Comparison of ENCODE assay signal across 8 mouse cellular contexts in genomic region chr13:103920261-103920932, GRCm38 (mm10). TPM values are rescaled to one million over a fixed set of nuclear protein-coding genes. Genes with fewer than 3 reads are reported as not detected.
A peak's percentile ranks its signal among the peaks of the same experiment; 100 is the strongest.
DNase-seq lines count a peak whose midpoint lies in the region; ATAC-seq and TF ChIP-seq lines count a peak whose summit lies in the region.

Gene Erbin (minus strand): TSS chr13:103920514.

- peak; percentile 86 for DNase-seq in A20 (ENCODE audit: low read depth, low spot score)
- peak; percentile 76 for DNase-seq in brain, adult 2 months (ENCODE audit: low read depth, low spot score)
- DNase-seq in liver, embryonic 11.5 days (ENCODE audit: low spot score): peak; percentile 78

- peak within 1 kb of the TSS; percentile 94 for H3K9ac ChIP-seq in heart, embryonic 11.5 days (ENCODE audit: low read depth, low read length)
- peak within 1 kb of the TSS; percentile 100 for H3K9ac ChIP-seq in kidney, embryonic 16.5 days (replicated peaks; ENCODE audit: low read length)
- peak within 1 kb of the TSS; percentile 97 for H3K9ac ChIP-seq in liver, embryonic 11.5 days (ENCODE audit: low read depth, low read length)
- H3K9ac ChIP-seq in stomach, embryonic 14.5 days (replicated peaks; ENCODE audit: low read depth, low read length): peak within 1 kb of the TSS; percentile 99

- peak; percentile 80 for ATAC-seq in heart, embryonic 11.5 days (replicated peaks; ENCODE audit: insufficient number of reproducible peaks, low FRiP score, low TSS enrichment)
- peak; percentile 76 for ATAC-seq in kidney, embryonic 16.5 days (ENCODE audit: low FRiP score, low TSS enrichment)
- peak; percentile 76 for ATAC-seq in liver, embryonic 11.5 days (replicated peaks; ENCODE audit: low FRiP score)
- peak; percentile 76 for ATAC-seq in stomach, embryonic 14.5 days (ENCODE audit: insufficient number of reproducible peaks, insufficient read depth, low FRiP score, low read depth)

- H3K79me2 ChIP-seq in myocyte (ENCODE audit: control insufficient read depth, insufficient read depth): peaks cover 46% of the 10 kb centered on the region

- peak within 1 kb of the TSS; percentile 100 for H3ac ChIP-seq in myocyte (ENCODE audit: control insufficient read depth, insufficient read length)

- TF ChIP-seq POLR2A in myocyte (IDR thresholded peaks at IDR 0.05; ENCODE audit: insufficient read length, low read depth): peak; percentile 61

- H3K27me3 ChIP-seq in erythroblast, embryonic 14.5 days (ENCODE audit: control insufficient read depth): peaks cover 40% of the 10 kb centered on the region
- H3K27me3 ChIP-seq in heart, embryonic 11.5 days (ENCODE audit: control insufficient read depth, insufficient read depth, low read length): no peaks in the 10 kb centered on the region
- H3K27me3 ChIP-seq in kidney, embryonic 16.5 days (ENCODE audit: insufficient read depth, low read length): no peaks in the 10 kb centered on the region
- no peaks in the 10 kb centered on the region for H3K27me3 ChIP-seq in liver, embryonic 11.5 days (replicated peaks; ENCODE audit: control insufficient read depth, insufficient read depth, low read length)
- no peaks in the 10 kb centered on the region for H3K27me3 ChIP-seq in myocyte (ENCODE audit: control insufficient read depth, insufficient read depth, insufficient read length)
- no peaks in the 10 kb centered on the region for H3K27me3 ChIP-seq in stomach, embryonic 14.5 days (ENCODE audit: control insufficient read depth, insufficient read depth, low read length)

- H3K36me3 ChIP-seq in erythroblast, embryonic 14.5 days (ENCODE audit: control insufficient read depth): no peaks in the 10 kb centered on the region
- no peaks in the 10 kb centered on the region for H3K36me3 ChIP-seq in heart, embryonic 11.5 days (ENCODE audit: control insufficient read depth, insufficient read depth, low read length)
- no peaks in the 10 kb centered on the region for H3K36me3 ChIP-seq in kidney, embryonic 16.5 days (ENCODE audit: insufficient read depth, low read length)
- H3K36me3 ChIP-seq in liver, embryonic 11.5 days (ENCODE audit: control insufficient read depth, insufficient read depth, low read length): no peaks in the 10 kb centered on the region
- no peaks in the 10 kb centered on the region for H3K36me3 ChIP-seq in myocyte (ENCODE audit: control insufficient read depth, insufficient read depth)
- no peaks in the 10 kb centered on the region for H3K36me3 ChIP-seq in stomach, embryonic 14.5 days (ENCODE audit: control insufficient read depth, insufficient read depth, low read length)

- under 1% methylated on average over 90 of the region's 93 CpGs for WGBS in heart, embryonic 11.5 days (ENCODE audit: insufficient replicate concordance)
- WGBS in kidney, embryonic 16.5 days: under 1% methylated on average over 82 of the region's 93 CpGs
- under 1% methylated on average over 67 of the region's 93 CpGs for WGBS in liver, embryonic 11.5 days
- under 1% methylated on average over 45 of the region's 93 CpGs for WGBS in stomach, embryonic 14.5 days

- peaks cover 18% of the 10 kb centered on the region for H3K4me1 ChIP-seq in erythroblast, embryonic 14.5 days (ENCODE audit: control insufficient read depth)
- peaks cover 9% of the 10 kb centered on the region; the same call in 1 of the 2 replicates for H3K4me1 ChIP-seq in heart, embryonic 11.5 days (ENCODE audit: control insufficient read depth, insufficient read depth, low read length)
- peaks cover 30% of the 10 kb centered on the region for H3K4me1 ChIP-seq in kidney, embryonic 16.5 days (ENCODE audit: insufficient read depth, low read length)
- H3K4me1 ChIP-seq in liver, embryonic 11.5 days (replicated peaks; ENCODE audit: control insufficient read depth, insufficient read depth, low read length): no peaks in the 10 kb centered on the region; the same call in 1 of the 2 replicates
- peaks cover 19% of the 10 kb centered on the region; the same call in 1 of the 2 replicates for H3K4me1 ChIP-seq in stomach, embryonic 14.5 days (ENCODE audit: control insufficient read depth, insufficient read depth, low read length)

- H3K4me2 ChIP-seq in heart, embryonic 11.5 days: peak within 1 kb of the TSS; percentile 91
- H3K4me2 ChIP-seq in kidney, embryonic 16.5 days (replicated peaks; ENCODE audit: low read depth, low read length): peak within 1 kb of the TSS; percentile 73
- H3K4me2 ChIP-seq in liver, embryonic 11.5 days: peak within 1 kb of the TSS; percentile 86
- H3K4me2 ChIP-seq in myocyte (ENCODE audit: low read depth): peak within 1 kb of the TSS; percentile 97
- H3K4me2 ChIP-seq in stomach, embryonic 14.5 days (replicated peaks; ENCODE audit: low read depth, low read length): peak within 1 kb of the TSS; percentile 80

- peak within 1 kb of the TSS; percentile 89 for H3K4me3 ChIP-seq in erythroblast, embryonic 14.5 days (replicated peaks)
- H3K4me3 ChIP-seq in heart, embryonic 11.5 days (ENCODE audit: low read depth, low read length): peak within 1 kb of the TSS; percentile 85
- H3K4me3 ChIP-seq in kidney, embryonic 16.5 days (ENCODE audit: low read length): peak within 1 kb of the TSS; percentile 93
- H3K4me3 ChIP-seq in liver, embryonic 11.5 days (ENCODE audit: low read depth, low read length): peak within 1 kb of the TSS; percentile 78
- peak within 1 kb of the TSS; percentile 90 for H3K4me3 ChIP-seq in myocyte
- H3K4me3 ChIP-seq in stomach, embryonic 14.5 days (ENCODE audit: low read depth, low read length): peak within 1 kb of the TSS; percentile 87

- H3K9me3 ChIP-seq in erythroblast, embryonic 14.5 days (ENCODE audit: control insufficient read depth, low read length): no peaks in the 10 kb centered on the region
- H3K9me3 ChIP-seq in heart, embryonic 11.5 days (replicated peaks; ENCODE audit: control insufficient read depth, low read length): no peaks in the 10 kb centered on the region
- no peaks in the 10 kb centered on the region for H3K9me3 ChIP-seq in kidney, embryonic 16.5 days (ENCODE audit: low read length)
- no peaks in the 10 kb centered on the region for H3K9me3 ChIP-seq in liver, embryonic 11.5 days (ENCODE audit: control insufficient read depth, low read length)
- H3K9me3 ChIP-seq in stomach, embryonic 14.5 days (ENCODE audit: control insufficient read depth, low read depth, low read length): no peaks in the 10 kb centered on the region

- H3K27ac ChIP-seq in heart, embryonic 11.5 days (ENCODE audit: low read depth, low read length): peak within 1 kb of the TSS; percentile 100
- peak within 1 kb of the TSS; percentile 100 for H3K27ac ChIP-seq in kidney, embryonic 16.5 days (ENCODE audit: low read length)
- H3K27ac ChIP-seq in liver, embryonic 11.5 days (ENCODE audit: low read depth, low read length): peak within 1 kb of the TSS; percentile 99
- H3K27ac ChIP-seq in stomach, embryonic 14.5 days (ENCODE audit: low read length): peak within 1 kb of the TSS; percentile 100

TF ChIP-seq in myocyte, 11 proteins besides CTCF, POLR2A, EP300 and RAD21:
- no peak for TF ChIP-seq SRF (IDR thresholded peaks at IDR 0.05; ENCODE audit: control insufficient read depth, insufficient read length, low read depth)
- TF ChIP-seq POLR2AphosphoS2 (IDR thresholded peaks at IDR 0.05; ENCODE audit: insufficient read length, low read depth): no peak
- TF ChIP-seq REST (IDR thresholded peaks at IDR 0.05; ENCODE audit: insufficient read depth, insufficient read length): no peak
- peak in 1 of 3 experiments; percentile 20 for TF ChIP-seq MYOD1 (IDR thresholded peaks at IDR 0.05; ENCODE audit: control insufficient read depth in 1 of 3, insufficient read length in 2 of 3, low read depth in 2 of 3)

RNA-seq across cellular contexts. Expression of gene Erbin, which starts in this region (rescaled TPM):
- polyA plus RNA-seq in erythroblast, embryonic 14.5 days (2012): 0.13 TPM in 2 replicates
- polyA plus RNA-seq in heart, embryonic 11.5 days (2014; fragmentation: Nextera tagmentation; extraction: Ambion mirVana): 19.5 and 20.3 TPM in 2 replicates
- 15.8 and 18.2 TPM in 2 replicates for polyA plus RNA-seq in kidney, embryonic 16.5 days (2015; fragmentation: Nextera tagmentation; extraction: Ambion mirVana)
- 16.2 and 17.8 TPM in 2 replicates for polyA plus RNA-seq in liver, embryonic 11.5 days (2014; fragmentation: Nextera tagmentation; extraction: Ambion mirVana)
- polyA plus RNA-seq in myocyte (2012; fragmentation: generic; extraction: Trizol): 8.4 TPM
- polyA plus RNA-seq in stomach, embryonic 14.5 days (2014; fragmentation: Nextera tagmentation; extraction: Ambion mirVana): 39.8 and 41.3 TPM in 2 replicates

Comparison
In these comparisons a context has a peak if more than half of its experiments do, and no peak if none do; other contexts are left out.
1. Peak in every context shown above with its lines: DNase-seq, ATAC-seq, H3K4me3 ChIP-seq and H3K27ac ChIP-seq.